Mouse (Mus musculus) liver, embryonic 14.5 days (tissue): ENCODE results near the gene Zfp987. TPM values are rescaled to one million over a fixed set of nuclear protein-coding genes. Genes with fewer than 3 reads are reported as not detected.
"Not testable (repeated sequence)": the region's sequence is repeated elsewhere in the genome, so short reads cannot be mapped to it uniquely, and the experiment has no call there.

ENCODE experiments used
- ATAC-seq: fragments of 200-750 bp; cut with Nextera tagmentation; 2 replicates; pipeline ENCODE4 v1.8.0; 2017; ENCODE audit warnings: moderate number of reproducible peaks, mild to moderate bottlenecking, moderate library complexity; ENCODE audit not compliant: insufficient read depth
- DNase-seq, 3 experiments: peaks; one replicate each; pipeline ENCODE4 v3.0.0-alpha.2; 2012 to 2013; ENCODE audit warnings: low read depth in 3 of 3, low spot score in 3 of 3
- H3K27ac ChIP-seq: fragments of 300-500 bp; sonication (generic); 2 replicates; pipeline ENCODE4 v1.5.1; 2014; ENCODE audit warnings: moderate library complexity, mild to moderate bottlenecking, control low read depth, inconsistent platforms
- H3K27me3 ChIP-seq: fragments of 300-500 bp; sonication (generic); 2 replicates; pipeline ENCODE4 v1.6.1; 2014; ENCODE audit warnings: mild to moderate bottlenecking, low read length, moderate library complexity; ENCODE audit not compliant: control insufficient read depth, insufficient read depth
- H3K36me3 ChIP-seq: fragments of 300-500 bp; sonication (generic); replicated peaks from 2 replicates; pipeline ENCODE4 v1.6.1; 2014; ENCODE audit warnings: low read depth; ENCODE audit not compliant: control insufficient read depth, insufficient read depth
- H3K4me1 ChIP-seq, 2 experiments: fragments of 200-500 bp in 1 of 2; fragments of 300-500 bp in 1 of 2; sonication (generic) in 1 of 2; replicated peaks; 2 replicates each; pipeline ENCODE4 v1.6.1; 2012 to 2014; ENCODE audit warnings: antibody characterized with exemption in 1 of 2, inconsistent platforms in 1 of 2, low read length in 1 of 2; ENCODE audit not compliant: control insufficient read depth in 2 of 2, insufficient read depth in 2 of 2
- H3K4me2 ChIP-seq: fragments of 300-500 bp; sonication (generic); 2 replicates; pipeline ENCODE4 v1.6.1; 2014; ENCODE audit warnings: low read depth, mild to moderate bottlenecking, control low read depth, moderate library complexity
- H3K4me3 ChIP-seq, 2 experiments: fragments of 200-500 bp in 1 of 2; fragments of 300-500 bp in 1 of 2; sonication (generic) in 1 of 2; 2 replicates each; pipeline ENCODE4 v1.5.1; 2012 to 2014; ENCODE audit warnings: low read depth in 2 of 2, low read length in 2 of 2, mild to moderate bottlenecking in 2 of 2, control low read depth in 1 of 2, inconsistent platforms in 1 of 2, moderate library complexity in 1 of 2; ENCODE audit not compliant: insufficient read depth in 1 of 2
- H3K9ac ChIP-seq: fragments of 300-500 bp; sonication (generic); replicated peaks from 2 replicates; pipeline ENCODE4 v1.6.1; 2014; ENCODE audit warnings: mild to moderate bottlenecking, control low read depth, moderate library complexity
- H3K9me3 ChIP-seq: fragments of 300-500 bp; sonication (generic); 2 replicates; pipeline ENCODE4 v1.6.1; 2016; ENCODE audit warnings: low read length, mixed read lengths; ENCODE audit not compliant: control insufficient read depth
- CTCF ChIP-seq: IDR thresholded peaks from 2 replicates; pipeline ENCODE4 v1.5.1; 2016; ENCODE audit warnings: antibody characterized with exemption, low read depth, control low read depth
- EP300 ChIP-seq: IDR thresholded peaks from 2 replicates; pipeline ENCODE4 v1.6.1; 2016; ENCODE audit warnings: antibody characterized with exemption, low read depth
- WGBS: fragments of 180-500 bp; shearing (Covaris S2); extraction: QIAGEN DNeasy Blood & Tissue Kit; methylation state at CpG from one replicate; pipeline ENCODE4 v1.1.7; 2014; ENCODE audit not compliant: insufficient replicate concordance; 5-methylcytosine and 5-hydroxymethylcytosine counted together
- polyA plus RNA-seq, 2 experiments: library from polyadenylated mRNA; depleted of rRNA in 1 of 2; stranded (reverse) in 1 of 2; unstranded in 1 of 2; fragments of >200 nt; fragmentation: Nextera tagmentation in 1 of 2; extraction: Ambion mirVana in 1 of 2; gene quantifications; 2 replicates each; pipeline versions ENCODE4 v1.2.1 to v1.2.3; 2012 to 2014

The Zfp987 gene
- polyA plus RNA-seq (2012; rRNA removed): 0.01 and 0.04 TPM in 2 replicates
- 0.14 and 0.27 TPM in 2 replicates for polyA plus RNA-seq (2014; fragmentation: Nextera tagmentation; extraction: Ambion mirVana)

GRCm38 (mm10) chr4:146096998-146097397 lies at the start of gene Zfp987:
Gene Zfp987, plus strand, starts transcription at chr4:146097298.
- H3K4me1 ChIP-seq, H3K4me3 ChIP-seq, H3K27me3 ChIP-seq, DNase-seq, ATAC-seq, H3K9me3 ChIP-seq, H3K36me3 ChIP-seq, H3K4me2 ChIP-seq, H3K27ac ChIP-seq, H3K9ac ChIP-seq: not testable (repeated sequence)
- no CpG with 5 or more reads among the region's 3 CpGs for WGBS

GRCm38 (mm10) chr4:146052536-146052935 lies 44.6 kb upstream of the Zfp987 start:
- H3K4me1 ChIP-seq, H3K27ac ChIP-seq, ATAC-seq, H3K4me2 ChIP-seq, H3K9me3 ChIP-seq, H3K4me3 ChIP-seq, H3K27me3 ChIP-seq, H3K9ac ChIP-seq, DNase-seq, H3K36me3 ChIP-seq: not testable (repeated sequence)
- 52% methylated on average over 1 of the region's 1 CpGs for WGBS

DNA sequence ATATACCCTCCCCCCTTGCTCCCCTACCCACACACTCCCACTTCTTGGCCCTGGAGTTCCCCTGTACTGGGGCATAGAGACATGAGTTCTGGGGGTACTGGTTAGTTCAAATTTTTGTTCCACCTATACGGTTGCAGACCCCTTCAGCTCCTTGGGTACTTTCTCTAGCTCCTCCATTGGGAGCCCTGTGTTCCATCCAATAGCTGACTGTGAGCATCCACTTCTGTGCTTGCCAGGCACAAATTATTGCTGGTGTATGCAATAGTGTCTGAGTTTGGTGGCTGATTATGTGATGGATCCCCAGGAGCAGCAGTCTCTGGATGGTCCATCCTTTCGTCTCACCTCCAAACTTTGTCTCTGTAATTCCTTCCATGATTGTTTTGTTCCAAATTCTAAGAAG lies 43.7 kb upstream of the Zfp987 start:
- not testable (repeated sequence) for H3K36me3 ChIP-seq, H3K9me3 ChIP-seq, H3K27ac ChIP-seq, H3K4me3 ChIP-seq, ATAC-seq, DNase-seq, H3K9ac ChIP-seq, H3K4me1 ChIP-seq, H3K4me2 ChIP-seq, H3K27me3 ChIP-seq
- 50% methylated on average over 2 of the region's 2 CpGs for WGBS

- TF ChIP-seq CTCF (no peak), EP300 (no peak)
- no peaks in the 10 kb centered on the region for H3K4me1 ChIP-seq
- H3K9me3 ChIP-seq: no peaks in the 10 kb centered on the region; the same call in 1 of the 2 replicates
- no peak overlapping the region for H3K9ac ChIP-seq
- DNase-seq (no peak), ATAC-seq (no peak)
- no peak overlapping the region for H3K4me3 ChIP-seq
- WGBS: 42% methylated on average over 2 of the region's 2 CpGs
- H3K27ac ChIP-seq: no peak overlapping the region
- no peaks in the 10 kb centered on the region for H3K27me3 ChIP-seq
- no peaks in the 10 kb centered on the region for H3K36me3 ChIP-seq
- no peak overlapping the region for H3K4me2 ChIP-seq
Measured at GRCm38 (mm10) chr4:146055335-146055734, 41.8 kb upstream of the Zfp987 start.

GRCm38 (mm10) chr4:146058646-146059045 lies 38.5 kb upstream of the Zfp987 start:
- not testable (repeated sequence) for H3K9ac ChIP-seq, H3K9me3 ChIP-seq, H3K27me3 ChIP-seq, H3K4me3 ChIP-seq, H3K4me1 ChIP-seq, DNase-seq, H3K36me3 ChIP-seq, ATAC-seq, H3K27ac ChIP-seq, H3K4me2 ChIP-seq
- 69% methylated on average over 12 of the region's 12 CpGs for WGBS

- not testable (repeated sequence) for H3K27ac ChIP-seq, H3K4me3 ChIP-seq, H3K4me2 ChIP-seq, H3K9ac ChIP-seq, ATAC-seq, H3K27me3 ChIP-seq, H3K36me3 ChIP-seq, DNase-seq, H3K9me3 ChIP-seq, H3K4me1 ChIP-seq
- 63% methylated on average over 4 of the region's 4 CpGs for WGBS
Measured at GRCm38 (mm10) chr4:146059078-146059477, 38.0 kb upstream of the Zfp987 start.

- H3K27me3 ChIP-seq, H3K9ac ChIP-seq, H3K36me3 ChIP-seq, H3K9me3 ChIP-seq, H3K27ac ChIP-seq, DNase-seq, ATAC-seq, H3K4me1 ChIP-seq, H3K4me3 ChIP-seq, H3K4me2 ChIP-seq: not testable (repeated sequence)
- WGBS: 76% methylated on average over 25 of the region's 26 CpGs
Measured at GRCm38 (mm10) chr4:146059974-146060693, 37.0 kb upstream of the Zfp987 start.

GRCm38 (mm10) chr4:146061082-146061481 lies 36.0 kb upstream of the Zfp987 start:
- not testable (repeated sequence) for H3K27me3 ChIP-seq, H3K9me3 ChIP-seq, H3K36me3 ChIP-seq, DNase-seq, H3K9ac ChIP-seq, H3K27ac ChIP-seq, H3K4me1 ChIP-seq, ATAC-seq, H3K4me3 ChIP-seq, H3K4me2 ChIP-seq
- 79% methylated on average over 11 of the region's 11 CpGs for WGBS
